Mouse (Mus musculus) layer of hippocampus, adult 6 months (tissue): ENCODE data around the gene Defb29. TPM values are rescaled to one million over a fixed set of nuclear protein-coding genes. Genes with fewer than 3 reads are reported as not detected.

Experiments
- long read RNA-seq, 2 experiments: library from polyadenylated mRNA; unstranded; transcript quantifications; one replicate each; pipeline ENCODE4 v2.0.0; 2019 to 2020
- polyA plus RNA-seq: library from polyadenylated mRNA; unstranded; fragments of <200 nt; fragmentation: Nextera tagmentation; gene quantifications from 2 replicates; pipeline ENCODE4 v1.2.3, GENCODE M21; 2021

Defb29 gene
- polyA plus RNA-seq, result not detected in 2 replicates
- long read RNA-seq, experiment 1, result 0 reads
- long read RNA-seq, experiment 2, result 0 reads

DNA sequence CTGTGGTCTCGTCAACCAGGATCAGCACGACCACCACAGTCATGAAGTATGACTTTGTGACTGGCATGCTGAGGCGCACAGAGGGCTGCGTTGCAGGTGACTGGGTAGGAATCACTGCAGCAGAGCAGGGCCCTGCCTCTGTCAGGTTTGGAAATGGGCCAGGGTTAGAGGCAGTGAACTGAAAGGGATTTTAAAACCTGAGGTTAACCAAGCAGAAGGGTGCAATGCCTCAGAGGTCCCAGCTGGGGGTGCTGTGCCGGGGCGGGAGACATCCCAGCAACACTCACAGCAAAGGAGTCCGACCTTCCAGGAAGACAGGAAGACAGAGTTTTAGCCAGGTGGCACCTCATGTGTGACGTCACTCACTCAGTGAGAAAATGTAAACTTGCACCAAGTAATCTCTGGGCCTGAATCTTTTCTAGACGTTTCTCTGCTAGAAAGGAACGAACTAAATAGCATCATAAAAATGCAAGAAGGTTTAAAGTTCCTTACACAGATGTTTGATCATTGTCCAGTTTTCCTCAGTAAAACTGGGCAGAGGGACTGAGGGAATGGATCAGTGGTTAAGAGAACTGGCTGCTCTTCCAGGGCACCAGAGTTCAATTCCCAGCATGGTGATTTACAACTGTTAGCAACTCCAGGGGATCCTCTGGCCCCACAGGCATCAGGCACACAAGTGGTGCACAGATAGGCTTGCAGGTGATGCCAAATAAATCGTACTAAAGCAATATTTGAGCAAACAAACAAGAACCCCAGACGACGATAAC lies at the start of gene Defb29:
Defb29 (minus strand) TSS at position 155 of the 767 bp plus-strand sequence.

DNA sequence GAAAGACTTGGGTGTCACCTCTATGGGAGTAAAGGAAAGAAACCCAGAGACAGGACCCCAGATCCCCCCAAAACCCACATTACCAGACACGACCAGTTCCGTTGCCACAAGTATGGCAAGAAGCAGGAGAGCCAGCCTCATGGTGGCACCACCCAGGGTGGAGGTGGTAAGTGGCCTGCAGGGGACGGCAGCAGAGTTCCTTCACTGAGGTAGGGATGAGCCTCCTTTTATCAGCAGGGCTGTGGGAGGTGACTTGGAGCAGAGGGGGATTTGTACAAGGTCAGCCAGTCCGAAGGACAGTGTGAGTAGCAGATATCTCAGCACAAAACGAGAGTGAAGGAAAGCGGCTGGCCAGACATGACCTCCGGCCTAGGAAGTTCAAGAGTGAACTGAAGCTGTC lies 40.2 kb upstream of the Defb29 start, which contains the start of gene Defb19:
Defb19 (minus strand) TSS at position 206 of the 400 bp plus-strand sequence.

DNA sequence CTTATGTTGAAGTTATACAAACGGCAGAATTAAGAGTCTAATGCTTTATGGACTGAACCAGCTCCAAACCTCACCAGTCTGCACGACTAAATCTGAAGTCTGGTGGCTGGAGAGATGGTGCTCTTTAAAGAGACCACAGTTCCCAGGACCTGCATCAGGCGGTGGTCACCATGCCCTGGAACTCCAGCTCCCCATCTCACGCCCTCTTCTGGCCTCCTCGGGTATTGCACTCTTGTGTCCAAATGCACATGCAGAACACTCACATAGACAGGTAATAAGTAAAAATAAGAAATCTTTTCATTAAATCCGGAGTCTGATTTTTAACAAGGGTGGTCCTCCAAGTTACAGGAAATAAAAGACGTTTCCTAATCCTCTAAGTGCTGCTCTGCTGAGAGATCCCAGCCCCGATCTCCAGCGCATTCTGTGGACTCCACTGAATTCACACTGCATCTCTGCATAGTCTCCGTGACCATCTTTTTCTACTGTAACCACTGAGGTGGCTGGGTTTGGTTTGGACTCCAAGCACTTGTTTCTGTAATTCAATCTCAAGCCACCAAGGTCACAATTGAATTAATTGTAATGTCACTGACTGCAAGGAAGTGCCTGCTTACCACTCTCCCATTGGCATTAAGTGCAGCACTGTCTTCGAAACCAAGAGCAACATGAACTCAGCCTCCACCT lies 32.4 kb upstream of the Defb29 start, which contains the start of gene Defb21:
Defb21 (plus strand) TSS at position 631 of the 681 bp plus-strand sequence.

DNA sequence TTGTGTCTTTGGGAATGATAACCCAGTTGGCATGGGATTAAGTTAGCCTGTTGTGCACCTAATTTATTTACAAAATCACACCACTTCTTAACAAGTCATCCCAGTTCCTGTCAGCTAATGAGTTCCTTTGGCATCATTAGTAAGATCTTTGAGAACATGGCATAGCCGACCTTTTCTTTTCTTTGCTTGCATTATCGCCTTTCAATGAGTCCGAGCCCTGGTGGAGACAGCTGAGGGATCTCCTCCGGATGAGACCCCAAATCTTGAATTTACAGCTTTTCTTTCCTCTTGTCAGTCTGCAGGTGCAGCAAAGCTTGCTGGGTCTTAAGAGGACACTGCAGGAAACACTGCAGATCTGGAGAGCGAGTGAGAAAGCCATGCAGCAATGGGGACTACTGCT lies 29.1 kb upstream of the Defb29 start, which contains the start of gene Gm17416:
Gm17416 (plus strand) TSS at position 301 of the 400 bp plus-strand sequence.

DNA sequence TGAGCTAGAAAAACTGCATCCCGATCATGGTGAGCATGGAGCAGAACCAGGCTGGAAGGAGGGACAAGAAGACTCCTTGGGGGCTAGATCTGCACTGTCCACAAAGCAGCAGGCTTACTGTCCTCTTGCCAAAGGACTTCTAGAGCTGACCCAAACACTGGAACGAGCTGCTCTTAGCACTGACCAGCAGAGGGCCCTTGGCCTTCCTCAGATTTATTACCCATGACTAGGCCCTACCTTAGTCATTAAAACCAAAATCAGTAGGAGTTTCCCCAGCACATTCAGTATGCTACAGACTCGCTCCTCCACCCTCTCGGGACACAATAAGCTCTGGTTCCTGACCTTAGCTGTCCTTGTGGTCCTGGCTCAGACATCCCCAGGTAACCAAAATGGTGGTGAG lies 21.9 kb downstream of the Defb29 start, which contains the start of gene Defb28:
Defb28 (plus strand) TSS at position 275 of the 400 bp plus-strand sequence.

DNA sequence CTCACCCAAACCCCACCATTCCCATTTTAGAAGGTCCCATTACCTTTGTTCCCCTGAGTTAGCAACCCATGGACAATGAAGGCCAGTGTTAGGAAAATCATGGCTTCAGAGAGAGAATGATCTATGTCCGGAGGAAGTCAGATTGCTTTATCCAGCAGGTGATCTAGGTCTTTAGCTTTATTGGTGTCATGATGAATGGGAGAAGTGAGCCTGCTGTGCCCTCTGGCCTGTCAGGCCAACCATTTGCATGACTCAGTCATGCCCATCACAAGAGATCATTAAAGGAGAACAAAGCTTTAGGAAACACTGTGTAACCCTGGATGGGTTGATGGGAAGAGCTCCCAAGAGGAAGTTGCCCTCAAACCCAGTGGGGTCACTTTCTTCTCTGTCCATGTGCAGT lies 28.3 kb downstream of the Defb29 start, which contains the start of gene Defb26:
Defb26 (minus strand) TSS at position 101 of the 400 bp plus-strand sequence.

DNA sequence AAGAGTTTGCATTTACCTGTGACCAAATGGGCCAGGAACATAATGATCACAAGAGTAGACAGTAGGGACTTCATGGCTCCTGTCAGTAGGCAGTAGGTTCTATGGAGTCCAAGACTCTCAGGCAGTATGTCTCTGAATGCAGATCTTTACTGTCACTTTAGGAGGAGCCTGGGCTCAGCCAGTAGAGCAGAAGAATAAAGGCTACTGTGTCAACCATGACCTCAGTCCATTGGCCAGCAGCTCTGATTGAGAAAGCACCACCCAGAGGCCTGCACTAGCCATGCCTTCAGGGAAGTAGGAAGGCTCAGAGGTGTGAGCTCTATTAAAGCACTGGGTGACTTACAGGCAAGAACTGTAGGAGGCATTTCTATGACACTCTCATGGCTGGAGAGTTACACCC lies 49.9 kb downstream of the Defb29 start, which contains the start of gene Defb22:
Defb22 (minus strand) TSS at position 101 of the 400 bp plus-strand sequence.

Other genes with a start within 250 kb of the Defb29 start
- 17.2 and 19.5 TPM in 2 replicates for gene Tbc1d20, start 246.3 kb downstream of the Defb29 start, polyA plus RNA-seq
- gene Rbck1, start 207.4 kb downstream of the Defb29 start, polyA plus RNA-seq, result 87.6 and 106 TPM in 2 replicates
- 0.48 and 0.50 TPM in 2 replicates for gene Trib3, start 196.1 kb downstream of the Defb29 start, polyA plus RNA-seq
- 100 and 142 TPM in 2 replicates for gene Nrsn2, start 163.5 kb downstream of the Defb29 start, polyA plus RNA-seq
- 0.72 and 1.0 TPM in 2 replicates for gene Sox12, start 142.0 kb downstream of the Defb29 start, polyA plus RNA-seq
- 7.0 and 8.2 TPM in 2 replicates for gene Zcchc3, start 125.1 kb downstream of the Defb29 start, polyA plus RNA-seq
- gene 6820408C15Rik, start 124.5 kb downstream of the Defb29 start, polyA plus RNA-seq, result 3.3 and 5.2 TPM in 2 replicates
- gene Defb23, start 75.5 kb downstream of the Defb29 start, polyA plus RNA-seq, result not detected in 2 replicates
- not detected in 2 replicates for gene Defb20, start 63.0 kb downstream of the Defb29 start, polyA plus RNA-seq
- gene Defb22, start 50.0 kb downstream of the Defb29 start, polyA plus RNA-seq, result not detected in 2 replicates
- not detected in 2 replicates for gene Defb26, start 28.4 kb downstream of the Defb29 start, polyA plus RNA-seq
- gene Defb28, start 21.8 kb downstream of the Defb29 start, polyA plus RNA-seq, result not detected in 2 replicates
- gene Gm17416, start 29.2 kb upstream of the Defb29 start, polyA plus RNA-seq, result not detected in 2 replicates
- gene Defb21, start 32.6 kb upstream of the Defb29 start, polyA plus RNA-seq, result not detected in 2 replicates
- not detected in 2 replicates for gene Defb19, start 40.2 kb upstream of the Defb29 start, polyA plus RNA-seq
- not detected in 2 replicates for gene Defb45, start 59.3 kb upstream of the Defb29 start, polyA plus RNA-seq
- gene Defb36, start 64.2 kb upstream of the Defb29 start, polyA plus RNA-seq, result not detected in 2 replicates
- 1.4 TPM in 1 of 2 replicates, not detected in the other for gene Defb25, start 83.0 kb upstream of the Defb29 start, polyA plus RNA-seq
- 0.35 and 0.44 TPM in 2 replicates for gene Rem1, start 86.9 kb upstream of the Defb29 start, polyA plus RNA-seq
- gene H13, start 129.4 kb upstream of the Defb29 start, polyA plus RNA-seq, result 74.3 and 79.3 TPM in 2 replicates
- gene Mcts2, start 146.9 kb upstream of the Defb29 start, polyA plus RNA-seq, result 21.8 and 22.0 TPM in 2 replicates
- 15.1 and 16.2 TPM in 2 replicates for gene Id1, start 196.2 kb upstream of the Defb29 start, polyA plus RNA-seq
- gene Cox4i2, start 214.1 kb upstream of the Defb29 start, polyA plus RNA-seq, result 2.6 and 3.0 TPM in 2 replicates